Mouse (Mus musculus) neural tube, embryonic 12.5 days (tissue): Measurements from ENCODE around the gene Dusp27. TPM values are rescaled to one million over a fixed set of nuclear protein-coding genes. Genes with fewer than 3 reads are reported as not detected.

ENCODE experiments used
- ATAC-seq: fragments of 200-750 bp; cut with Nextera tagmentation; 2 replicates; pipeline ENCODE4 v1.8.0; 2017; ENCODE audit warnings: low read depth, mild to moderate bottlenecking, moderate TSS enrichment, moderate library complexity; ENCODE audit not compliant: low FRiP score
- H3K27ac ChIP-seq: fragments of 300-500 bp; sonication (generic); 2 replicates; pipeline ENCODE4 v1.5.1; 2016
- H3K27me3 ChIP-seq: fragments of 300-500 bp; sonication (generic); replicated peaks from 2 replicates; pipeline ENCODE4 v1.6.1; 2016; ENCODE audit warnings: mild to moderate bottlenecking
- H3K36me3 ChIP-seq: fragments of 300-500 bp; sonication (generic); 2 replicates; pipeline ENCODE4 v1.6.1; 2016; ENCODE audit warnings: mild to moderate bottlenecking
- H3K4me1 ChIP-seq: fragments of 300-500 bp; sonication (generic); 2 replicates; pipeline ENCODE4 v1.6.1; 2016
- H3K4me2 ChIP-seq: fragments of 300-500 bp; sonication (generic); replicated peaks from 2 replicates; pipeline ENCODE4 v1.6.1; 2016; ENCODE audit warnings: mild to moderate bottlenecking
- H3K4me3 ChIP-seq: fragments of 300-500 bp; sonication (generic); 2 replicates; pipeline ENCODE4 v1.5.1; 2016
- H3K9ac ChIP-seq: fragments of 300-500 bp; sonication (generic); 2 replicates; pipeline ENCODE4 v1.6.1; 2016; ENCODE audit warnings: mild to moderate bottlenecking
- H3K9me3 ChIP-seq: fragments of 300-500 bp; sonication (generic); 2 replicates; pipeline ENCODE4 v1.6.1; 2016; ENCODE audit warnings: mild to moderate bottlenecking
- WGBS: fragments of 180-500 bp; shearing (Covaris S2); methylation state at CpG from one replicate; pipeline ENCODE4 v1.1.7; 2016; 5-methylcytosine and 5-hydroxymethylcytosine counted together
- polyA plus RNA-seq: library from polyadenylated mRNA; unstranded; fragments of >200 nt; fragmentation: Nextera tagmentation; extraction: Ambion mirVana; gene quantifications from 2 replicates; pipeline ENCODE4 v1.2.1, GENCODE M21; 2016

The Dusp27 gene
- polyA plus RNA-seq, 1 experiment from 2014 or later: 3.3 TPM

DNA sequence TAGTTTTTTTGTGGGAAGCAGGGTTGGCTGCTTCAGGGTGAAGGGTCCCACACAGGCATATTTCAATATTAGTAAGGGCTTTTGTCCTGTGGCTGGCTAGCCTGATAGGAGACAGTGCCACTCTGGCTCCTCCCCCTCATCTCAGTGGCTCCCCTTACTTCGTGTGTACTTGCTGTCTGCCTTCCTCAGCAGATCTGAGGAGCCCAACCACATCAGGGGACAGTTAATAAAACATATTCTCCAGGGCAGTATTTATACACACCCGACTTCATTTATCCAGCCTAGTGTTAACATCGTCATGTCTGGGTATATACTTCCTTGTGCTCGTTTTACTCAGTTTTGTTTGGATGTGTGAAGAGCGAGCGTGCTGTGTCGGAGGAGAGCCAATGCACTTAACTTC, 5.6 kb downstream of the Dusp27 start:
- H3K27me3 ChIP-seq: no peaks in the 10 kb centered on the region
- H3K27ac ChIP-seq: no peak overlapping the region
- no peak overlapping the region for H3K4me3 ChIP-seq
- no peak for ATAC-seq
- no peaks in the 10 kb centered on the region for H3K9me3 ChIP-seq
- H3K4me2 ChIP-seq: no peak overlapping the region
- 84% methylated on average over 7 of the region's 7 CpGs for WGBS
- H3K36me3 ChIP-seq: no peaks in the 10 kb centered on the region
- H3K4me1 ChIP-seq: peaks cover 6% of the 10 kb centered on the region; the same call in 1 of the 2 replicates
- H3K9ac ChIP-seq: no peak overlapping the region

GRCm38 (mm10) chr1:166117866-166118639, 9.7 kb downstream of the Dusp27 start:
- H3K27ac ChIP-seq: no peak overlapping the region
- no peaks in the 10 kb centered on the region for H3K9me3 ChIP-seq
- H3K36me3 ChIP-seq: no peaks in the 10 kb centered on the region
- H3K4me2 ChIP-seq: no peak overlapping the region; the same call in 1 of the 2 replicates
- H3K9ac ChIP-seq: no peak overlapping the region
- H3K4me3 ChIP-seq: no peak overlapping the region
- WGBS: 58% methylated on average over 13 of the region's 13 CpGs
- ATAC-seq: 0 out of 2 replicates have a peak, but pooled peaks have one; percentile 33
- H3K4me1 ChIP-seq: peaks cover 6% of the 10 kb centered on the region; the same call in 1 of the 2 replicates
- no peaks in the 10 kb centered on the region for H3K27me3 ChIP-seq

GRCm38 (mm10) chr1:166115719-166116118, 12.0 kb downstream of the Dusp27 start:
- H3K27me3 ChIP-seq: no peaks in the 10 kb centered on the region
- no peak overlapping the region for H3K4me2 ChIP-seq
- WGBS: 97% methylated on average over 4 of the region's 4 CpGs
- H3K9ac ChIP-seq: no peak overlapping the region
- H3K27ac ChIP-seq: no peak overlapping the region
- peaks cover 6% of the 10 kb centered on the region; the same call in 1 of the 2 replicates for H3K4me1 ChIP-seq
- no peaks in the 10 kb centered on the region for H3K9me3 ChIP-seq
- H3K4me3 ChIP-seq: no peak overlapping the region
- ATAC-seq: no peak
- no peaks in the 10 kb centered on the region for H3K36me3 ChIP-seq

- no peaks in the 10 kb centered on the region for H3K36me3 ChIP-seq
- H3K4me2 ChIP-seq: no peak overlapping the region
- no peaks in the 10 kb centered on the region for H3K27me3 ChIP-seq
- H3K9me3 ChIP-seq: no peaks in the 10 kb centered on the region
- no peak overlapping the region for H3K9ac ChIP-seq
- ATAC-seq: no peak
- 88% methylated on average over 3 of the region's 3 CpGs for WGBS
- peaks cover 6% of the 10 kb centered on the region; the same call in 1 of the 2 replicates for H3K4me1 ChIP-seq
- no peak overlapping the region for H3K4me3 ChIP-seq
- H3K27ac ChIP-seq: no peak overlapping the region
Observed at GRCm38 (mm10) chr1:166114986-166115385, 12.7 kb downstream of the Dusp27 start.

GRCm38 (mm10) chr1:166105464-166105863, 22.3 kb downstream of the Dusp27 start:
- no peaks in the 10 kb centered on the region for H3K9me3 ChIP-seq
- no peak overlapping the region for H3K4me3 ChIP-seq
- H3K27me3 ChIP-seq: no peaks in the 10 kb centered on the region
- H3K36me3 ChIP-seq: no peaks in the 10 kb centered on the region
- 80% methylated on average over 6 of the region's 6 CpGs for WGBS
- no peak overlapping the region for H3K9ac ChIP-seq
- no peak overlapping the region for H3K27ac ChIP-seq
- no peak for ATAC-seq
- H3K4me2 ChIP-seq: no peak overlapping the region
- H3K4me1 ChIP-seq: no peaks in the 10 kb centered on the region

GRCm38 (mm10) chr1:166104858-166105257, 22.9 kb downstream of the Dusp27 start:
- no peak for ATAC-seq
- H3K27me3 ChIP-seq: no peaks in the 10 kb centered on the region
- no peak overlapping the region for H3K9ac ChIP-seq
- WGBS: 95% methylated on average over 3 of the region's 3 CpGs
- H3K27ac ChIP-seq: no peak overlapping the region
- H3K4me3 ChIP-seq: no peak overlapping the region
- H3K36me3 ChIP-seq: no peaks in the 10 kb centered on the region
- H3K9me3 ChIP-seq: no peaks in the 10 kb centered on the region
- no peaks in the 10 kb centered on the region for H3K4me1 ChIP-seq
- no peak overlapping the region for H3K4me2 ChIP-seq

DNA sequence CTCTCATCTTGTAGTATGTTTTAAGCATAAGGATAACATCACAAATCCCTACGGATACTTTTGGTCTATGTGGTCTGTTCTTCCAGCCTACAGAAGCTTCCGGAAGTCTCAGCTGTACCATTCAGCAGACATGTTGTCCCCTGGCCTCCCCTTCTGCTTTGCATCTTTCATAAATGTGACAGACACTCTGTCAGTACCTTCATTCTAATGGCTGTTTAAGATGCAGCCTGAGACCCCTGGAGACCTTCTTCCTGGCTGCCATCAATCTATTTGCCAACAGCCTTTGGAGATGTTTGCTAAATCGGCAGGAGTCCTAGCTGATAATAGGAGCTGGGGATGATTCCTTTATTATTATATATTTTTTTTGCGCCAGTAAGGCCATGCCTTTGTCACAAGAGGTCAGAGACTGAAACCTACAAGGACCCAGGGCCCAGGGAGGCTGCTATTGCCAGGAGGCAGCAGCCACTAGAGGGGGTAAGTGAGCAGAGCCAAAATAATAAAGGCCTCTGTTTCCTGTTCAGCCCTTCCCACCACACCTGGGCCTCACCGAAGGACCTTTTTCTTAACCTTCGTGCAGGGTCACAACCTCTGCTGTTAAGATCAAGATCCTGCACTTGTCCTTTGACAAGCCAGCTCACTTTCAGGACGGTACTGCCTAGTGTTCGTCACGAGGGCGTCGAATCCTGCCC, 24.7 kb downstream of the Dusp27 start:
- no peaks in the 10 kb centered on the region for H3K36me3 ChIP-seq
- 68% methylated on average over 11 of the region's 11 CpGs for WGBS
- no peak overlapping the region for H3K4me3 ChIP-seq
- H3K4me2 ChIP-seq: no peak overlapping the region
- peak; percentile 48; the same call in 1 of the 2 replicates for ATAC-seq
- no peaks in the 10 kb centered on the region for H3K4me1 ChIP-seq
- no peaks in the 10 kb centered on the region for H3K27me3 ChIP-seq
- H3K9me3 ChIP-seq: no peaks in the 10 kb centered on the region
- no peak overlapping the region for H3K27ac ChIP-seq
- H3K9ac ChIP-seq: no peak overlapping the region

GRCm38 (mm10) chr1:166098120-166098519, 29.6 kb downstream of the Dusp27 start:
- 96% methylated on average over 2 of the region's 2 CpGs for WGBS
- Histone ChIP-seq H3K4me1 (no peaks in the 10 kb centered on the region), H3K9me3 (no peaks in the 10 kb centered on the region), H3K4me3 (no peak overlapping the region), H3K9ac (no peak overlapping the region), H3K27me3 (no peaks in the 10 kb centered on the region), H3K36me3 (no peaks in the 10 kb centered on the region), H3K27ac (no peak overlapping the region), H3K4me2 (no peak overlapping the region)
- ATAC-seq: no peak

GRCm38 (mm10) chr1:166094462-166094861, 33.3 kb downstream of the Dusp27 start:
- 88% methylated on average over 3 of the region's 3 CpGs for WGBS
- H3K4me1 ChIP-seq: no peaks in the 10 kb centered on the region
- H3K9me3 ChIP-seq: no peaks in the 10 kb centered on the region
- no peak for ATAC-seq
- H3K27me3 ChIP-seq: no peaks in the 10 kb centered on the region
- no peak overlapping the region for H3K4me3 ChIP-seq
- no peak overlapping the region for H3K9ac ChIP-seq
- H3K27ac ChIP-seq: no peak overlapping the region
- no peak overlapping the region for H3K4me2 ChIP-seq
- no peaks in the 10 kb centered on the region for H3K36me3 ChIP-seq

- no peak for ATAC-seq
- H3K4me3 ChIP-seq: no peak overlapping the region
- no peaks in the 10 kb centered on the region for H3K27me3 ChIP-seq
- H3K9ac ChIP-seq: no peak overlapping the region
- H3K4me1 ChIP-seq: no peaks in the 10 kb centered on the region
- H3K27ac ChIP-seq: no peak overlapping the region
- H3K36me3 ChIP-seq: no peaks in the 10 kb centered on the region
- 93% methylated on average over 2 of the region's 2 CpGs for WGBS
- no peak overlapping the region for H3K4me2 ChIP-seq
- H3K9me3 ChIP-seq: no peaks in the 10 kb centered on the region
Observed at GRCm38 (mm10) chr1:166090306-166090705, 37.4 kb downstream of the Dusp27 start.

DNA sequence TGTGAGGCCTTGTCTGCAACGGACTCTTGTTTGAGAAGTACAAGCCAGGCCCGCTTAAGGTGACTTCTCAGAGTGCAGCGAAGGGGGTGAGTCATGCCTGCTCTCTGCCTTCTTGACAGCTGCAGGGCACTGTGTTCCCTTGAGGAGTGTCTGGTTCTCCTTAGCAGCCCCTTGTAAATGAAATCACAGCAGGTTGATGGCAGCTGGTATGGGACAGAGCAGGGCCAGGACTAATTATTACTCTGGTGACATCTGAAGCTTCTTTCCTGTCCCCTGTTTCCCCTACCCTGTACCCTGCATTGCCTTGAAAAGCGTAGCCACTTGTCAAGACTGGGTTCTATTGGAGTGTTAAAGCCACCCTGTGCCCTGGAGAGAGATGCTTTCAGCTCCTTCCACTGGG, 38.0 kb downstream of the Dusp27 start:
- H3K27me3 ChIP-seq: no peaks in the 10 kb centered on the region
- no peak overlapping the region for H3K27ac ChIP-seq
- no peaks in the 10 kb centered on the region for H3K4me1 ChIP-seq
- no peak for ATAC-seq
- no peaks in the 10 kb centered on the region for H3K9me3 ChIP-seq
- H3K4me3 ChIP-seq: no peak overlapping the region
- WGBS: 60% methylated on average over 4 of the region's 4 CpGs
- H3K4me2 ChIP-seq: no peak overlapping the region
- H3K9ac ChIP-seq: no peak overlapping the region
- no peaks in the 10 kb centered on the region for H3K36me3 ChIP-seq

DNA sequence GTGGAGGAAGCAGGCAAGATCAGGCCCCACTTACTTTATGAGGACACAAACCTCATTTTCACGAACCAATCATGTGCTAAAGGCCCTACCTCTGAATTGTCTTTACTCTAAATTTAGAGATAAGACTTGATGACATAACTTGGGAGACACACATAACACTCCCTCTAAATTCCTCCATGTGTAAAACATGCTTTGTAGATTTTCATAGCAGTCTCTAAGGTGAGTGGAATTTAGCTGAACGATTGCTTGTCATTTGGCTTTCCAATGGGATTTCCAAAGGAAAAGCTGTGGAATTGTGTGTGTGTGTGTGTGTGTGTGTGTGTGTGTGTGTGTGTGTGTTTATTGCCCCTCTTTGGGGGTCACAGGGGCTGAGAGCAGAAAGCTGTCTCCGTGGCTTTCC, 38.4 kb downstream of the Dusp27 start:
- H3K9me3 ChIP-seq: no peaks in the 10 kb centered on the region
- no peak overlapping the region for H3K27ac ChIP-seq
- no peak overlapping the region for H3K4me2 ChIP-seq
- 71% methylated on average over 3 of the region's 3 CpGs for WGBS
- no peak overlapping the region for H3K4me3 ChIP-seq
- no peaks in the 10 kb centered on the region for H3K4me1 ChIP-seq
- no peaks in the 10 kb centered on the region for H3K27me3 ChIP-seq
- H3K9ac ChIP-seq: no peak overlapping the region
- H3K36me3 ChIP-seq: no peaks in the 10 kb centered on the region
- ATAC-seq: no peak
